Mouse (Mus musculus) activated CD4-positive, CD25-positive, alpha-beta regulatory T cell, adult 4 months (primary cell): ENCODE results near the gene Nr4a2. TPM values are rescaled to one million over a fixed set of nuclear protein-coding genes. Genes with fewer than 3 reads are reported as not detected.

Experiments used
- ATAC-seq: one replicate; pipeline ENCODE4 v1.8.0; 2017
- polyA plus RNA-seq, 2 experiments: library from polyadenylated mRNA; unstranded; fragments of 100-300 nt; shearing (Covaris generic); gene quantifications; one replicate each; pipeline ENCODE4 v1.2.1; 2017

The Nr4a2 gene
- polyA plus RNA-seq = 1 to 10 TPM; 1.7 to 3.2 TPM

DNA sequence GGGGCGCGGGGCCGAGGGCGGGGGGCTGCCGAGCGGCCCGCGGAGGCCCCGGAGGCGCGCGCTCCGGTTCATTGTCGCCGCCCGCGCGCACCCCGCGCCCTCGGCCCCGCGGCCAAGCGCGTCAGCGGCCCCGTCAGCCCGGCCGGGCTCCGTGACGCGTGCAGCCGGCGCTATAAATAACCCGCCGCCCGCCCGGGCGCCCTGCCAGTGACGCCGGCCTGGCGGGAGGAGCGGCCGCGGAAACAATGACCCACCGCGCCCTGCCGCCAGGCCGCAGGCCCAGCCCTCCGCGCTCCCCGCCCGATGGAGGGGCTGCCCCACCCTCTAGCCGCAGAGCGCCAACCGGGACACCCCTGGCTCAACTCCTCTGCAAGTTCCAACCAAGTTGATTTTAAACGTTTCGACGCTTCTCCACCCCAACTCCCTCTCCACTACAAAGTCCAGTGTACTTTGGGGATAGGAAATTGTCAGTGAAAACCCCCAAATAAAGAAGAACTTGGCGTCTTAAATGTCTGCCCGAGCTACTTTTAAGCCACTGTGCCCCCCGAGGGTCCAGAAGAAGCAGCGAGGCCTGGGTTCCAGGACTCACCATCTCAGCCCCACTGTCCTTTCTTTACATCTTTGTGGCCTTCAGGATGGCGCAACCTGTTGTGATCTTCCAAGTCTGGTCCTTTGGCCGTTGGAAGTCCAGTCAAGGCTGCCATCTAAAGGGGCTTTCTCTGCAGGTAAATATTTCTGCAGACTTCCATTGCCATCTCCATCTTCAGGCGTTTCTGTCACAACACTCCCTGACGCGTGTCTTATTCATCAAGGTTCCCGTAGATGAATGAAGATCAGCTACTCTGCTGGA is at the start of gene Nr4a2:
Nr4a2 (minus strand) TSS at position 13 of the 850 bp plus-strand sequence.
- ATAC-seq = peak; percentile 55

DNA sequence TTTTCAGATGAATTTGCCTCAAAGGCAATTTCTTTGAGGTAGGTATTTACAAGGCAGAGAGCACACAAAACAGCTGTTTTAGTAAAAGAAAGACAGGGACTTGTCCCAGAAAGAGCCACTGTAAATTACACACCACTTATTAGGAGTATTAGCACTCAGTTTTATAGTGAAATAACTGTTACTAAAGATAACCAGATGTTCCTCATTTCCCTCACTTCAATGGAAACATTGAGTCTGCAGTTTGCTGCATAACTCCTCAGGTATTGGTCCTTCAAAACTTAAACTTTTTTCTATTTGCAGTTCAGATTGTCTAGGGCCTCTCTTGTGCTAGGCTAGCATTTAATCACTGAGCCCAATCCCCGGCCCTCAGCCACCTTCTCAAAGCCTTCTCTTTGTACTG is 41.6 kb upstream of the Nr4a2 start:
- no peak for ATAC-seq

DNA sequence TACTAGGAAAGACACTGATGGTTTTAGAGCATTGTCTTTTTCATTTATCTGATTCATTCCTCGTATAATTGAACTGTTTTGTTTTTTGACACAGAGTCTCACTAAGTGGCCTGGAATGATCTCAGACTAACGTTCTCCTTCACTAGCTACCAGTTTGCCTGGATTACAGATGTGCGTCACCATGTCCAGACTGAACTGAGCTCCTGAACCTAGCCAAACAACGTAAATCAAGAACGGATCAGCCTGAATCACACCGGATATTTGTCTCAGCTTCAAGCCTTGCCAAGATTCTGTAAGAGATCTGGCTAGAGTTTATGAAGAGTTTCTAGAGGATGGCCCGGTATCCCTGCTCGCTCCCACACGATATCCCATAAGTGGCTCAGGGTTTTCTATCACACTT is 33.0 kb upstream of the Nr4a2 start:
- ATAC-seq = no peak

DNA sequence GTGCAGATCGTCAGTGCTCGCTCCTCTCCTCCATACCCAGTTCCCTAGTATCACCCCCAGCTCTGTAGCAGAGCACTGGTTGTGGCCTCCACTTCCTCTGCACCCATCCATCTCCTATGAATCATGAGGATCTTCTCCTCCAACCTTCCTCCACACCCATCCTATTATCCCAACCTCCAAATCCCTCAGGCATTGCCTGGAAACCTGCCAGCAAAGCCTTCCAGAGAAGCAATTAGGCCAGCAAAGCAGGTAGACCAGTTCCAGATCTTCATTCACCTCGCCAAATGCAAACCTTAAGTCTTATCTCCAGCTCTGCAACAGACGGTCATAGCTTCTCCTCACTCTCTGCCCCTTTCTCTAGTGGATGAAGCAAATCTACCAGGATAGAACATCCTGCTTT is 26.0 kb upstream of the Nr4a2 start:
- ATAC-seq = no peak

DNA sequence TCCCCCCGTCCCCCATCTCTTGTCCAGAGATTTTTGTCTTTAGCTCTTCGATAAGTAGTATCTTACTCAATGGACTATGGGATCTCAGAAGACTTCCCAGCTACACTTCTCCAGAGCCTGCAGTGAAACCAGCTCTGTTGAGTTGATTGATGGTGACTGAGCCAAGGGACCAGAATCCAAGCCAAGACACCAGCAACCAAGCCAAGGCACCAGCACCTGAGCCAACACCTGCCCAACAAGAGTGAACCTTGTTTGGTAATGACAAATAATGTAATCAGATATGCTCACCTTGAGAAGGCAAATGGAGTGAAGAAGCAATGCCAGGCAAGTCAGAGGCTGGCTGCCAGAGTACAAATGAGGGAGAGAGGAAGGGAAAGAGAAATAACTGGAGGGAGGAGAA is 24.4 kb upstream of the Nr4a2 start:
- no peak for ATAC-seq

DNA sequence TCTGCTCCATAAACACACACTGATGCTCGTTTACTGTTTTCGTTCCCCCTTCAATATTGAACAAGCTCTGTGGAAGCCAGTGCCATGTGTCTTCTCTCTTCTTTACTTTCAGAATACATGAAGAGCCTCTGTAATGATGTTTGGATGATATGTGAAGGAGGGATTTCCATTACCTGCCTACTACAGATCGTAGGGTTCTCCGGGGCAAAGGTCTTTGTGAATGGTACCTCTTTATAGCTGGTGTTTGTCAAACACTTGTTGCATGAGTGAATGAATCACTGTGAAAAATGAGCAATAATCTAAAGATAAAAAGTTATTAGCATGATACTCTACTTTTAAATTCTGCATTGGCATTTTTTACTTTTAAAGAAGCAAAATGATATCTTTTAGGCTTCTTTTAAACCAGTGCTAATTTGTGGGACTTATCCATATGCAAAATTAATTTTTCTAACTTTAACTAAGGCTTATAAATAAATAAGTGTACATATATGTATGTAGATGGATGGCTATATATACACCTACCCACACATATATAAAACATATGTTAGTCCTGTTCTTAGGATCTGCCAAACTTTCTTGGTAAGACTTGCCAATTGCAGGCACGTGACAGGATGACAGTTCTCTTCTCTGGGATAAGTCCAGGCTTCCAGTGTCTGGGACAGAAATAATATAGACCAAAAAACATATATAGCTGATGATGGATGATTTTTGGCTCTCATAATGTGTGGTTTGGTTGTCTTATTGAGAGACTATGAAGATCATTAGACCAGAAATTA is 22.0 kb upstream of the Nr4a2 start:
- ATAC-seq = no peak

DNA sequence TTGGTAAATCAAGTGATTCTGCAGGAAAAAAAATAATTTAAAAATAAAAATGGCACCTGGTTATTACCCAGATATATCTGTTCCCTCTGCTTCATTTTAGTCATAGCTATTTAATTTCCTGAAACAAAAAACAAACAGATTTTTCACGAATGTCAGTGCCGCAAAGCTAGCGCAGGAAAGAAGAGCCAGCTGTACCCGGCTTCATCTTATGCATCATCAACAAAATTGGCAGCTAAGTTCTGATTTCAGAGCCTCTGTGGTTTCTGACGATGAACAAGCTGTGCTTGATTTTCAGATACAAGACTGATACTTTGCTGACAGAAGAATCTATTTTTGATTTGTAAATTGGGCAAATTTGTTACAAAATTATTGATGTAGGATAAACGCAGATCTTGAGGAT is 14.8 kb upstream of the Nr4a2 start:
- ATAC-seq = no peak

DNA sequence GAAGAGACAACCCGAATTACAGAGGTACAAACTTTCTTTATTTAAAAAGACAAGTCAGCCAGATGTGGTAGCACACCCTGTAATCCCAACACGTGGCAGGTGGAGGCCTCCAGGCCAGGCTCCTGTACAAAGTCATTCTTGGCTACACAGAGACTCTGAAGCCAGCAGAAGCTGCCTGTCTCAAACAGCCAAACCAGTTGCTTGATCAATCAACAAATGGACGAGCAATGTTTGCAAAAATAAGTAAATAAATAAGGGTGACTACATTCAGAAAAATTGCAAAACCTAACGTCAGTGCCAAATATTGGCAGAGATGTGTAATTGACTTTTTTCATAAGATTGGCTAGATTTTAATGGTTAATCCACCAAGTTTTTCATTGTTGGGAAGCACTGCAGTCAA is 3.7 kb upstream of the Nr4a2 start:
- ATAC-seq = no peak

DNA sequence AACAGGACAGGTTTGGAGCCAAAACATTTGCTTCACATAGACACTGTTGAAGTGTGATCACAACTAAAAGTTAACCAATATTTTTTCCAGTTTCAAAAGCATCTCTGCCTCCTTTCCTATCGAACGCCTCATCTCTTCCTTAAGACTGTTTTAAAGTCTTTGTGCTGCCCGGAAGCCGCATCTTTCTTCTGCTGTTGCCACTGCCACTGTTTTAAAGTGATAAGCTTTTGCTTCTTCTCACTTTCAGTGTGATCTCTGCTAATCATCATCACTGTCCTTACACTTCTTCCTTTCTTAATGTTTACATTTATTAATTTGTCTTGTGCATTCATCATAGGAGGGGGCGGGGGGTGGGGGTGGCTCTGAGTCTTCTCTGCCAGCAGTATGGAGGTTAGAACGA is 2.1 kb upstream of the Nr4a2 start:
- ATAC-seq = no peak

DNA sequence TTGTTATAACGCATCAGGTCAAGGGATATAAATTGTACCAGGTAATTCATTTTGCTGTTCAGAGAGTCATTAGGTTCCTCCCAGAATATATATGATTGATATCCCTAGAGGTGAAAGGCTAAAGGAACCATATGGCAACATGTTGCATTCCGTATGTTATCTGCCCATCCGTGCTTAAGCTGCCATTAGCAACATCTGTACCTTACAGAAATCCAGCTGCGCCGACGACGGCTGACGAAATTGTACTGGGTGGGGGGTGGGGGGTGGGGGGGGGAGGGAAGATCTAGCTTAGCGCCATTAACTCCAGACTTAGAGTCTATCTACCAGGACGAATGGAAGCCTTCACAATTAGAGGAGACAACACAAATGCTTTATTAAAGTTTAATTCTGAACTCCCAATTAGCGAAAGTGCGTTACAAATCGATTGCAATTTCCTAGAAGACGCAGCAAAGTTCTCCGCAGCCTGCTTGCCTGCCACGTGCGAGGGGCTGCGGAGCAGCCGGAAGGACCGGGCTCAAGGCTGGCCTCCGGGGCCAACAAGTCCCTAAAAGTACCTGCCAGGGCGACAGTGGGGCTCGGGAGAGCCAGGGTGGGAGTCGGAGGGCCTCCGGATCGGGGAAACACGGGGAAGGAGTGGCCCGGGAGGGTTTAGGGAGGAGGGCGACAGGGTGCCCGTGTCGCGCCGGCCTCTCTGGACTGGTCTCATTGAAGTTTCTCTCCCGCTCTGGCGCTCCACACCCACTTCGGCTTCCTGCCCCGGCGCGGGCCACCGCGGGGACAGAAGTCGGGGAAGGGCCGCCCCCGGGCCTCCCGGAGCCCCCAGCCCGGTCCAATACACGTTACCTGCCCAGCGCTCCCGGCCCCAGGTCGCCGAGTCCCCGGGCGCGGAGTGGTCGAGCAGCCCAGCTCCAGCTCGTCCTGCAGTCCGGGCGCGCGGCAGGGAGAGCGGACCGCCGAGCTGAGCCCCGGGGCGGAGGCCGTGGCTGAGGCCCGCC is 520 bp downstream of the Nr4a2 start:
- peak; percentile 40 for ATAC-seq

DNA sequence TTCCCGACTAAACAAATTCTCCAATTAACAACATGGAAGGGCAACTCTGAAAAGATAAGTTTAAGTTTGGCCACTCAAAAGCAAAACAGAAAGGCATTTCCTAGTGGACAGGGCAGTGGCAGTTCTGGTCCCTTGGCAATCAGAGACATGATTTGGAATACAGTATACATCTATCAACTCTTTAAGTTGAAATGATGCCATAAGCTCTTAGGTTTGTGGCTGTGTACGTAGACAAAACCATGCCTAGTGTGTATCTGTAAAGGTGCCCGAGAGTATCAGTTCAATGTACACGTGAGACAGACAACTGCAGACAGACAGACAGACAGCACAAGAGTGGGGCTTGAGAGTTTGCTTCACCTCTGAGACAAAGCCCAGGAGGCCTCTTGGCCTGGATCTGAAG is 2.7 kb downstream of the Nr4a2 start:
- ATAC-seq = no peak

DNA sequence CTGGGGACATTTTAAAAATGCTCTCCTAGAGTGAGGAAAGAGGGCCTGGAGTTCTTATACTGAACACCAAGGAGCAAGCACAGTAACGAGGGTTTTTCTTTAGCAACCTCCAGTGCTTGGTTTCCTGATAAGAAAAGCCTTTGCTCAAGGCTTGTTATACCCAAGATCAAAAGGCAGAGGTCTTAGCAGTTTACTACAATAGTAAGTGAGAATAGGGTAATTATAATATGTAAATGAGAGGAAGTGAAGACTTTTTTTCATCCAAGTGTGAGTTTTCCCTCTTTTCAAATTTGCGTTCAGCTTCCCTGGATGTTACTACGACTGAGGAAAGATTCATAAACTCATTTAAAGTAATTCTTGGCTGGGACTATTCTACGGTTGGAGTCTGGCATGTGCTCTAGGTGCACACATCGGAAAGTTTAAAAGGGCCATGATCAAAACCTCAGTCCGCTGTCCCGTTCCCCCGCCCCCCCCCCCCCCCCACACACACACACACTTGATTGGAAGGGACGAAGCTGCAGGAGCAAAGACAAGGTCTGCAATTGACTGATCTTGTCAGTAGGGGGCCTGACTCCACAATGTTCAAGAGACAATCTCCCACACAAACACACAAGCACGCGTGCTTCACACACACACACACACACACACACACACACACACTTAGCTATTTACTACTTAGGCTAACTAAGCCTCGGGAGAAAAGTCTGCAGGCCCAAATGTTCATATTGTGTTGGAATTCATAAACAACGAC is 6.4 kb downstream of the Nr4a2 start:
- peak; percentile 20 for ATAC-seq

DNA sequence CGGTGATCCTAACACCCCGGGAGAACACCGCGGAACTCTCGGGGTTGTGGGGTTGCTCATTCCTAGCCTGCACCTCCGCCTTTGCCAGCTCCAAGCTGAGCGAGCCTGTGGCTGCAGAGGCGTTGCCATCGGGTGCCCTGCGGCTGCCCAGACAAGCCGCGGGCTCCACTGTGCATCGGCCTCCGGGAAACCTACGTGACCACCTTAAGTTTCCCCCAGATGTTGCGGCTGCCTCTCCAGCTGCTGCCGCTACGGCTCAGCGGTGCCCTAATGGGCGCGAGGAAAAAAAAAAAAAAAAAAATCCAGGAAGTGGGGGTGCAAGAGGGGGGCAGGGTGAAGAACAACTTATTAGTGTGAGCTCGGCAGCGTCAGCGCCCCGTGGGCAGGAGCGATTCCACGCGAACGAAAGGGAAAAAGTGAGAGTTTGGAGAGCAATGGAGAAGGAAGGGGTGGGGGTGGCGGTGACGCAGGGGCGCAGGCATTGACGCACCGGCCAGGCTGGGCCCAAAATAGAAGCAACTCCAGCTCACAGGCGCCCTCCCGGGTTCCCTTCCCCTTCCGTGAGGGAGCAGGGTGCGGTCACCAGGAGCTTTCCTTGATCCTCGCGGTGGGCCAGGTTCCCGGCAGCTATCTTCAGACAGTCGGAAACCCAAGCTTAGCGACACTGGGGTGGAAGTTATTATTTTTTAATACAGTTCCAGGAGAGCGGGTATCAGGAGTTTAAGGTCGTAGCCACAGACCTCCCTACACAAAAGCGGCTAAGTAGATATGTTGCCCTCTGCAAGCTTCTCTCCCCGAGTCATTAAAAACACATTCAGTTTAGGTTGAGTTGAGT is 7.2 kb downstream of the Nr4a2 start:
- peak; percentile 29 for ATAC-seq

DNA sequence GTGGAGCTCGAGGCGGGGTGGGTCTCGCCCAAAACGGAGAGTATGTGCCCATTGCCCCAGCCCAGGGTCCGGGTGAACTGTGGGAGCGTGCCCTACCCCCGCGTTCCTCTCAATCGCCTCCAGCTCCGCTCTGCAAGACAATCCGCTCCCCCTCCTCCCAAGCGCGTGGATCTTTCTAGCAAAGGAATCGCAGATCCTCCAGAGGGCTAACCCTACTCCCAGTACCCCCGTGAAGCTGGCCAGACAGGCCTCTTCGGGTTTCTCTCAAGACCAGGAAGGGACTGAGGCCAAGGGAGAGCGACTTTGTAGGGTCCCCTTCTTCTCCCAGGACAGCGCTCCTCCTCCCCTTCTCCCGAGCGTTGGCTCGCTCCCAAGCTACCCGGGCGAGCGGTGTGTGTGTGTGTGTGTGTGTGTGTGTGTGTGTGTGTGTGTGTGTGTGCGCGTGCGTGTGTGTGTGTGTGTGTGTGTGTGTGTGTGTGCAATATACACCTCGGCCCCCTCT is 7.9 kb downstream of the Nr4a2 start:
- ATAC-seq = no peak

DNA sequence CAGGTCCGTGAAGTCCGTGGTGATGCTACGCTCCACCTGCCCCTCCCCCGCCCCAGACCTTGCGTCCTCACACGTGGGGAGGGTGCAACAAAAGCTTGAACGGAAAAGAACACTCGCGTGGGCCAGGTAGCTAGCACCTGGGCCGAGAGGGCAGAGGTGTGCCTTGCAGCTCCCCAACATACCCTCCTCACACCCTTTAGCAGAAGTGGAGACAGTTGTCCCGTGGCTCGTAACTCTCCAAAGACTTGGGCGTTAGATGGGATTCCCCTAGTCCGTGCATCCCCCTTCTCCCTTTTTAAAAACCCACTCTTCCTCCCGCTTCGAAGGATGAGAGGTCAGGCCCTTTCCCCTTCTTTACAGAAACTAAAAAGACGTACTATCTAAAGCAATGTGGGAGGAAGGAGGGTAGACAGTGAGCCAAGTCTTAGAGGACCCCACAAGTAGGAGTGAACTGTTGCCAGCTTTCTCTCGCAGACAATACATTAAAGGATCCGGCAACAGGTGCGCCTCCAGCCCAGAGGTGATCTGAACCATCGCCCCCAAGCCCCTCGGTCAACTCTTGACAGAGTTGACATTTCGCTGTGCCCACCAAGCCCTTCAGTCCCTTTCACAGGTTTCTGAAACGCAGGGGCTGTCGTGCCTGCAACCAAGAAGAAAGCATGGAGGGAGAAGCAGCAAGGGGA is 8.5 kb downstream of the Nr4a2 start:
- peak; percentile 36 for ATAC-seq

DNA sequence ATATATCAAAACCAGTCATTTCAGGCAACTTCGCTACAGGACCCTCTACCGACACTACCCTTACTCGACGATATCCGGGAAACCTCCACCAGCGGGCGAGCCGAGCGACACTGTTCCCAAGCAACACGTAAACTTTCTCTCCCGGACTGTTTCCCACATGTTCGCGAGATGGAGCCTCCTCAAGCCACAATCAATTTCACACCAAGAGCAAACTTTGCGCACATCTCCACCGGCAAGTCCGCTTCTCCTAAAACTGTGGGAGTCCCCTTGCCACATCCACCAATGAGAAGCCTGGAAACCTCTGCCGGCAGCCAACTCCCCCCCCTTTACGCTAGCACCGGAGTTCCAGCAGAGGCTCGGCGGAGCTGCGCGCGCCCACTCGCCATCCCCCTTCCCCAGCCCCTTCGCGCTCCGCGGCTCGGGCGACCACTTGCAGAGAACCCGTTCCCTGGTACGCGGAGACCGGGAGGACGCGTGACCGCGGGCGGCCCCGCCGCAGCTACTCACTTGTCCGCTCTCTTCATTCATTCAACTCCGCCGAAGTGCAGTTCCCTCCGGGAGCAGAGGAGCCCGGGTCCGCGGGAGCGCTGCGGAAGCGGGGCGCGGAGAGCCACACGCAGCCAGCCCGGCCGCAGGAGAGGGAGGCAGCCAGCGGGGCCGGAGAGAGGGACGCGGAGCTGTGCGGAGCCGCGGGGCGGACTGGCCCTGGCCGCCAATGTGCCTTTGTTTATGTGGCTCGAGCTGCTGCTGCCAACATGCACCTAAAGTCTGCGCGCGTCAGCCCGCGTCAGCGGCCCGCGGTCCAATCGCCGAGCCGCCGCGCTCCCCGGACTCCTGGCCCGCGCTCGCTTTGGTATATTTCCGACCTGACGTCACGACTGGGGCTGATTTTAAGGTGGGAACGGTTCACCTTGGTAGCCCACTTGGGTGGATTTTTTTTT is 9.3 kb downstream of the Nr4a2 start:
- ATAC-seq = peak; percentile 56

DNA sequence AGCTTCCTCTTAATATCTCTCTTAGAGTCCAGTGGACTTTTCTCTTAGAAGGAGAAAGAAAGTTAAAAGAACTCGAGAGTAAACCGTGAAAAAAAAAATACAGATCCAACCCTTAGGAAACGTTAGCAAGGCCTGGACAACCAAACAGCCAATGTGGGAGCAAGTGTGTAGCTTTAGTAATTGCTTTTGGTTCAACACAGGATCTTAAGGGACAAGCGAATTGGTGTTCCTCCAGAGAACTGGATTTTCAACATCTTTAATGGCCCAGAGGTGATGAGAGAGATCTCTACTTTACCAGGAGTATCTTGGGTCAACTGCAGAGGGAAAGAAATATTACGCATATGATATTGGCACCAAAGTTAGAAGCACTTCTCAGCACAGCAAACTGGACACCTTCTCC is 10.4 kb downstream of the Nr4a2 start:
- ATAC-seq = no peak

DNA sequence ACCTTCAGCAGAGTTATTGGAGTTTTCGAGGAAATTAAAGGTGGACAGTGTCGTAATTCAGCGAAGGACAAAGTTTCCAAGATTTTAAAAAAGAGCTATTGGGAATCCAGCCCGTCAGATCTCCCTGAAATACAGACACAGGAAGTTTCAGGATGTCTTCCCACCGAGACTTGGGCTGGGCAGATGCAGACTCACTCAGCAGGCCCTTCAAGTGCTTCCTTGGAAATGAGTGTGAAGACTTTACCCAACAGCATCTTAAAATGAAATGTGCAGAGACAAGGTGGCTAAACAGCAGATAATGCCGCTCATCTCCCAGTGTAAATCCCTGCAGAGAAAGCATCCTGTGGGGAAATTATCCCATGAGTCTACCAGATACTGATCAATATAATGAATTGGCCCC is 10.9 kb downstream of the Nr4a2 start:
- no peak for ATAC-seq
